Mouse (Mus musculus): ENCODE data around the gene Ttll10. TPM values are rescaled to one million over a fixed set of nuclear protein-coding genes. Genes with fewer than 3 reads are reported as not detected.

The Ttll10 gene
- total RNA-seq, 1 experiment from 2014 or later: not detected

GRCm38 (mm10) chr4:156069701-156070100 lies 10.5 kb upstream of the Ttll10 start:
- no peak for ATAC-seq (ENCODE audit: extremely low read depth, insufficient number of reproducible peaks, low FRiP score, poor library complexity, severe bottlenecking)

GRCm38 (mm10) chr4:156067256-156067949 lies 8.2 kb upstream of the Ttll10 start:
- ATAC-seq (ENCODE audit: extremely low read depth, insufficient number of reproducible peaks, low FRiP score, poor library complexity, severe bottlenecking): peak; percentile 89

GRCm38 (mm10) chr4:156065156-156065894 lies 6.1 kb upstream of the Ttll10 start:
- no peak for ATAC-seq (ENCODE audit: extremely low read depth, insufficient number of reproducible peaks, low FRiP score, poor library complexity, severe bottlenecking)

GRCm38 (mm10) chr4:156064510-156064897 lies 5.3 kb upstream of the Ttll10 start:
- ATAC-seq (ENCODE audit: extremely low read depth, insufficient number of reproducible peaks, low FRiP score, poor library complexity, severe bottlenecking): no peak

GRCm38 (mm10) chr4:156063861-156064509 lies 4.8 kb upstream of the Ttll10 start:
- no peak for ATAC-seq (ENCODE audit: extremely low read depth, insufficient number of reproducible peaks, low FRiP score, poor library complexity, severe bottlenecking)

- no peak for ATAC-seq (ENCODE audit: extremely low read depth, insufficient number of reproducible peaks, low FRiP score, poor library complexity, severe bottlenecking)
Measured at GRCm38 (mm10) chr4:156059713-156060112, 499 bp upstream of the Ttll10 start.

- no peak for ATAC-seq (ENCODE audit: extremely low read depth, insufficient number of reproducible peaks, low FRiP score, poor library complexity, severe bottlenecking)
Measured at GRCm38 (mm10) chr4:156058826-156059225, 388 bp downstream of the Ttll10 start.

- no peak for ATAC-seq (ENCODE audit: extremely low read depth, insufficient number of reproducible peaks, low FRiP score, poor library complexity, severe bottlenecking)
Measured at GRCm38 (mm10) chr4:156057702-156058101, 1.5 kb downstream of the Ttll10 start.

GRCm38 (mm10) chr4:156055173-156055572 lies 4.0 kb downstream of the Ttll10 start:
- ATAC-seq (ENCODE audit: extremely low read depth, insufficient number of reproducible peaks, low FRiP score, poor library complexity, severe bottlenecking): no peak

- ATAC-seq (ENCODE audit: extremely low read depth, insufficient number of reproducible peaks, low FRiP score, poor library complexity, severe bottlenecking): no peak
Measured at GRCm38 (mm10) chr4:156054606-156055005, 4.6 kb downstream of the Ttll10 start.

GRCm38 (mm10) chr4:156054130-156054529 lies 5.1 kb downstream of the Ttll10 start:
- no peak for ATAC-seq (ENCODE audit: extremely low read depth, insufficient number of reproducible peaks, low FRiP score, poor library complexity, severe bottlenecking)

GRCm38 (mm10) chr4:156053113-156053512 lies 6.1 kb downstream of the Ttll10 start:
- no peak for ATAC-seq (ENCODE audit: extremely low read depth, insufficient number of reproducible peaks, low FRiP score, poor library complexity, severe bottlenecking)

- ATAC-seq (ENCODE audit: extremely low read depth, insufficient number of reproducible peaks, low FRiP score, poor library complexity, severe bottlenecking): peak; percentile 45; the same call in 1 of the 2 replicates
Measured at GRCm38 (mm10) chr4:156050391-156050980, 8.7 kb downstream of the Ttll10 start.

- ATAC-seq (ENCODE audit: extremely low read depth, insufficient number of reproducible peaks, low FRiP score, poor library complexity, severe bottlenecking): no peak
Measured at GRCm38 (mm10) chr4:156049779-156050178, 9.4 kb downstream of the Ttll10 start.

GRCm38 (mm10) chr4:156044754-156045153 lies 14.5 kb downstream of the Ttll10 start:
- no peak for ATAC-seq (ENCODE audit: extremely low read depth, insufficient number of reproducible peaks, low FRiP score, poor library complexity, severe bottlenecking)

- peak; percentile 13; the same call in 1 of the 2 replicates for ATAC-seq (ENCODE audit: extremely low read depth, insufficient number of reproducible peaks, low FRiP score, poor library complexity, severe bottlenecking)
Measured at GRCm38 (mm10) chr4:156034901-156035300, 24.3 kb downstream of the Ttll10 start.

GRCm38 (mm10) chr4:156034301-156034700 lies 24.9 kb downstream of the Ttll10 start:
- no peak for ATAC-seq (ENCODE audit: extremely low read depth, insufficient number of reproducible peaks, low FRiP score, poor library complexity, severe bottlenecking)

- ATAC-seq (ENCODE audit: extremely low read depth, insufficient number of reproducible peaks, low FRiP score, poor library complexity, severe bottlenecking): peak; percentile 70
Measured at GRCm38 (mm10) chr4:156033476-156034119, 25.6 kb downstream of the Ttll10 start.

- ATAC-seq (ENCODE audit: extremely low read depth, insufficient number of reproducible peaks, low FRiP score, poor library complexity, severe bottlenecking): no peak
Measured at GRCm38 (mm10) chr4:156032856-156033255, 26.4 kb downstream of the Ttll10 start.
